Mouse (Mus musculus): Measurements from ENCODE around the gene Cdx2.

- TF ChIP-seq CTCF (IDR thresholded peaks at IDR 0.05; ENCODE audit: low read depth, low read length) (no peak), POLR2A (IDR thresholded peaks at IDR 0.05; ENCODE audit: insufficient read depth, low read length) (no peak), EP300 (IDR thresholded peaks at IDR 0.05; ENCODE audit: insufficient read depth, low read depth, low read length) (no peak)
These were observed 31.9 kb upstream of the Cdx2 start for GRCm38 (mm10) chr5:147338967-147339366.
